Mouse (Mus musculus) MN1 (cell line): ENCODE data around the gene Foxred1.

Source experiments
- DNase-seq: peaks from one replicate; pipeline ENCODE4 v3.0.0-alpha.2; 2016; ENCODE audit warnings: low spot score

The Foxred1 gene

DNA sequence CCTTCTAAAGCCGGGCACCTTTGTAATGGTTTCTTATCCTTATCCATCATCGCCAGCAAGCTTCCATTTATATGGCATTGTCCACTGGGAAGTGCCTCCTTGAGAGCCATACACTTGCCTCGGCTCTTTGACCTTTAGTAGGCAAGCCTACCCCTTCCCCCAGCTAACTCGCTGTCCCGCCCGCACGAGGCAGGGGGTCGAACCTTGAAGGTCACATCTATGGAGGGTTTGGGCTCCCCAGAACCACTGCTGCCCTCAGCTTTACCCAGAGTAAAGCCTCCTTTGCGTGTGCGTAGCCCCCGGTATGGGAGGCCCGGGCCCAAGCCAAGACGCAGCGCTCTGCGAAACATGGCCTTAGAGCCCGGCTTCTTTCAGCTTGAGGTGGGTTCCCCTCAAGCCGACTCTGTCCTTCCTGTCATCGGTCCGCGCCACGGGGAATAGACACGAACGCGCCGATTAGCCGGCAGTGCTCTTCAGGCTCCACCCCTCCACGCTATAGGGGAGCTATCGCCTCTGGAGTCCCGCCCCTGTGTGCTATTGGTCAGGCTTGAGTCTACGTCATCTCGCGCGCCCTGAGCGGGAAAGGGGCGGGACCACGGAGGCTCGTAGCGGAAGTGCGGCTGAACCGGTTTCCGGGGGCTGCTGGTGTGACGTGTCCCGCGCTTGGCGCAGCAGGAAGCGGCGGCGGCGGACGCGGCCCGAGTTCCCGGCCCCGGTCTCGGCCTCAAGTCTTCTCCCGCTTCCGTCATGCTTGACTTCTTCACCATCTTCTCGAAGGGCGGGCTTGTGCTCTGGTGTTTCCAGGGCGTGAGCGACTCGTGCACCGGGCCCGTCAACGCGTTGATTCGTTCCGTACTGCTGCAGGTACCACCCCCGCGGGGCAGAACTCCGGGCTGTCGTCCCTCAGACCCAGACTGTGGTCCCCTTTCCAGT lies at the start of gene Foxred1:
TSS of gene Foxred1 (minus strand) at position 514 of the 933 bp plus-strand sequence.
- DNase-seq, result peak; percentile 98

DNA sequence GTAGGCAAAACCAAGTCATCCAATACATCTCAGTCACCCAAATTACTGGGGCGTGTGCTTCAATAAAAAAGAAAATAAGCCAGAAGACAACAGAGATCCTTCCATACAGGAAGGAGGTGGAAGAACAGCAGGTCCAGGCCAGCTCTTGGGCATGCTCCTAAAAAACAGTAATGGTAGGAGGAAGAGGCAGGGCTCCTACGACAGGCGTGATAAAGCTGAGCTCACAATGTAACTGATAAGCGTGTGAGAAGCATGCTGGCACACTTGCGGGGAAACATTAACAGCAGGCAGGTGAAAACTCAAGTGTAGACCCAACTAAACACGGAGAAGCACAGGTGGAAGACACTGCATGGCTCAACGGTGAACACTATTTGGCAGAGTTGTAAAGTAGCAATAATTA lies 46.5 kb upstream of the Foxred1 start:
- no peak for DNase-seq

DNA sequence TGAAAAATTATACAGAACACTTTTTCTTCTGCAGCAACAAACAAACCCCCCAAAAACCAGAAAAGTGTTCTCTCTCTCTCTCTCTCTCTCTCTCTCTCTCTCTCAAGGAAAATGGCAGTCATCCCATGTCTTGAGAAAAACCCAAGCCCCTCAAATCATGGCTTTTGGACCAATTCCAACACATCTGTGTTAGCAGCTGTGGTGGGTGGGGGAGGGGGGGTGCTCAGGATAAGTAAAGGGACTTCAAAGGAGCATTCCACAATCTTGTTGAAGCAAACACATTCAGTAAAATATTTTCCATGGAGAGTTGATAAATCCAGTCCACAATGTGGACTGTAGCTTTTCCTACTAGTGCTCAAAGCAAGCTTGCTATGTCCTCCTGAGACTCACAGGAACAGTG lies 38.6 kb upstream of the Foxred1 start:
- DNase-seq, result no peak

DNA sequence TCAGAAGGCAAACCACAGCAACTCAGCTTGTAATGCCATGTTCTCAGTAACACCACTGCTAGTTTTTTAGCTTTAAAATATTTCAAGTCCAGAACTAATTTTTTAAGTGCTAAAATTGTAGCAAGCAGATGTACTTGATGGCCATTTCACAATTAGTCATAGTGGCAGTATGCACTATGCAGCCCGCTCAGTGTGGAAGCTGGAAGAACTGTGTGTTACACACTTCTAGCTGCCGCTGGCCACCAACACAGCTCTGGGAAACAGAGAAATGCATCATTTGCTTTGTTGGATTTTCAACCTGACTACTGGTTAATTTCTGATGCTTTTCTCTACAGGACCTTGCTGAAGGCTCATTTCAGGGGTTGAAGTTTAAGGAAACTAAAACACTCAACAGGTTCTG lies 36.5 kb upstream of the Foxred1 start:
- no peak for DNase-seq

- no peak for DNase-seq
Measured at GRCm38 (mm10) chr9:35239734-35240133, 28.9 kb upstream of the Foxred1 start.

GRCm38 (mm10) chr9:35238915-35239571 lies 28.2 kb upstream of the Foxred1 start:
- DNase-seq, result no peak

DNA sequence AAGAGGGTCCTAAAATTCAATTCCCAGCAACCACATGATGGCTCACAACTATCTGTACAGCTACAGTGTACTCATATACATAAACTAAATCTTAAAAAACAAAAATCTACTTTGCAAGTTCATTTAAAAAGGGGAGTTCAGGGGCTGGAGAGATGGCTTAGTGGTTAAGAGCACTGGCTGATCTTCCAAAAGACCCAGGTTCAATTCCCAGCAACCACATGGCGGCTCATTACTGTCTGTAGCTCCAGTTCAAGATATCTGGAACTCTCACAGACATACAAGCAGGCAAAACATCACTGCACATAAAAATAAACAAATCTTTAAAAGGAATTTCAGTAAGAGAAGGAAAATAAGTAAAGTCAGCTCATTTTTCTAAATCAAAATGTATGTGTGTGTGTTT lies 27.5 kb upstream of the Foxred1 start:
- no peak for DNase-seq

DNA sequence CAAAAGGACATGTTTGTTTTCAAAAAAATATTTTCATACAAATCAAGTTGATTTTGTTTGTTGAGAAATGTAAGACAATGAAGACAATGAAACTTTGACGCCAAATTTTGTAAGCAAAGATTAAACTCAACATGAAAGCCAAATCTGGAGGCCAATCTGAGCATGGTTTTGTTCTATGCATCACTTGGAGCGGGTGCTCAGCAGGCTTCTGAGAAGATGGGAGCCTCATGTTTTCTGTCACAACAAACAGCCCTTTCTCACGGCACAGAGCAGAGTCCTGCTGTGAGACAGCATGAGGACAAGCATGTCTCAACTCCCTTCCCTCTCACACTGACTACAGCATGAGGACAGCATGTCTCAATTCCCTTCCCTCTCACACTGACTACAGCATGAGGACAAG lies 25.1 kb upstream of the Foxred1 start:
- no peak for DNase-seq

GRCm38 (mm10) chr9:35228671-35229070 lies 17.8 kb upstream of the Foxred1 start:
- DNase-seq, result no peak

DNA sequence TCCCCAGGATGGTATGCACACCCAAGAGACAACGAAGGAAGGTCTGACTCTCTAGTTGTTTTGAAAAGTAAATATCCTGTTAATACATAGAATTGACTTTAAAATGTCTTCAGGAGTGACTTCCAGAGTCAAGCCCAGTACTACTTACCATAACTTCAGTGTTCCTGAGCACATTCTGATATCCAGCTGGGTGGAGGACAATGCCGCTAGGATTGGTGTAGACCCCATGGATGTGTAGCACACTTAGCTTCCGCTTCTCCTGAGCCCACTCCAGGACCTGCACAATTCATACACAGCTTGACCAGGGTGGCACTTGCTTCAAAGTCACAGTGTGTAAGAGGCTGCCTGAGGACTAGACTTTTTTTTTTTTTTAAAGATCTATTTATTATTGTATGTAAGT lies 12.6 kb upstream of the Foxred1 start:
- no peak for DNase-seq

DNA sequence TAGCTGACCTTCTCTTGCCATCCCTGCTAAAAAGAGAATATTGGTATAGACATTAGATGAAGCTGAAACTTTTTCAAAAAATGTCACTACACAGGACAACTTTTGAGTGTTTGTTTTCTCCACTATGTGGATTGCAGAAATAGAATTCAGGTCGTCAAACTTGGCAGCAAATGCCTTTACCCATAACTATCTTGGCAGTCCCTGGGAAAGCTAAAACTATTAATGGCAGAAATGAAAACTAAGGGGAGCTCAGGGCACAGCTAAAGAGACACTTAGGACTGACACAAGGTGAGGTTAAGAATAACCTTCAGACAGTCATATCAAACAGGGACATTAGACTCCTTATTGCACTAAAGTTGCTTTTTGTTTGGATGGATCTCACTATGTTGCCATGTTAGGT lies 7.1 kb upstream of the Foxred1 start:
- DNase-seq, result no peak

GRCm38 (mm10) chr9:35211573-35212511 lies 987 bp upstream of the Foxred1 start:
- no peak for DNase-seq

DNA sequence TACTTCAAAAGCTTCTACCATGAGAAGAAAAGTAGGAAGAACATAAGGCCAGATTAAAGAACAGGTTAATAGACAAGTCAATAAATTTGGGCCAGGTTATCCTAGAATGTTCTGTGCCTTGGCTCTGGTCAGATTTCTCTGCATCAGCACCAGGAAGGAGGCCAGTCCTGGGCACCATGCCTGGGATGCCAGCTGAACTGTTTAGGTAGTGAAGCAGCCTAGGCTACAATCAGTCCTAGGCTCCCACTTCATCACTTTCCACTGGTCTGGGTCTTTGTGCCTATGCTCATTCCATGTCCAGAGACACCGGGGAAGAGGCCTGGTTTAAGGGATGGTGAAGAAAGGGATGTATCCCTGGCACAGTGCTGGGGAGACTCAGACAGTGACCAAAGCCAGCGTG lies 6.4 kb downstream of the Foxred1 start:
- no peak for DNase-seq

- DNase-seq, result no peak
Measured at GRCm38 (mm10) chr9:35203536-35203935, 7.3 kb downstream of the Foxred1 start.

GRCm38 (mm10) chr9:35200529-35201060 lies 10.3 kb downstream of the Foxred1 start:
- no peak for DNase-seq

GRCm38 (mm10) chr9:35199772-35200471 lies 10.9 kb downstream of the Foxred1 start, which contains the start of the genes Srpr and Tirap:
Srpr (plus strand) TSS chr9:35200175.
Tirap (minus strand) TSS chr9:35200291.
- peak; percentile 85 for DNase-seq

GRCm38 (mm10) chr9:35198945-35199771 lies 11.7 kb downstream of the Foxred1 start:
- no peak for DNase-seq

DNA sequence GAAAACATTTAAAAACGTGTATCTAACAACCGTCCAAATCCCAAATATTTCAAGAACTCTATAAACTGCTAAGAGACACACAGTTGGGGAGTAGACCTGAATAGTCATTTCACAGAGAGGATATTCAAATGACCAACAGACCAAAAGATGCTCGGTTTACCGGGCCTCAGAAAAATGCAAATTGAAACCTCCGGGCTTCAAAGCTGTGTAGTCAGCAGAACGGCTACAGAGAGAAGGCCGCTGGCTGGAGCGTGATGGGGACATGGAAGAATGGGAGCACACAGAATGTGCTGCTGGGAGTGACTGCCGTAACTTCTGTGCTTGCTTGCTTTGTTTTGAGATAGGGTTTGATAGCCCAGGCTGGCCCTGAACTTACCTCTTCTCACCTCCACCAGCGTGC lies 12.5 kb downstream of the Foxred1 start:
- DNase-seq, result no peak

GRCm38 (mm10) chr9:35197625-35198024 lies 13.2 kb downstream of the Foxred1 start:
- DNase-seq, result no peak

- no peak for DNase-seq
Measured at GRCm38 (mm10) chr9:35194048-35194447, 16.8 kb downstream of the Foxred1 start.
